Mouse (Mus musculus): Measurements from ENCODE around the gene Ulk4. TPM values are rescaled to one million over a fixed set of nuclear protein-coding genes. Genes with fewer than 3 reads are reported as not detected.

The Ulk4 gene
- total and polyA plus RNA-seq, 2 experiments from 2014 or later: 8.1 to 68.0 TPM

GRCm38 (mm10) chr9:121298411-121299091 is 21.6 kb upstream of the Ulk4 start:
- ATAC-seq (ENCODE audit: low FRiP score): no peak
- Histone ChIP-seq H3K9me3 (ENCODE audit: low read length) (no peaks in the 10 kb centered on the region), H3K27ac (ENCODE audit: low read depth, low read length) (no peak overlapping the region), H3K4me3 (ENCODE audit: low read depth, low read length) (peak overlapping the region; percentile 84), H3K9ac (replicated peaks; ENCODE audit: low read length, poor library complexity, severe bottlenecking) (peak overlapping the region; percentile 92; the same call in 1 of the 2 replicates), H3K36me3 (ENCODE audit: insufficient read depth, low read length) (no peaks in the 10 kb centered on the region), H3K27me3 (ENCODE audit: insufficient read depth, low read length) (no peaks in the 10 kb centered on the region), H3K4me1 (ENCODE audit: insufficient read depth, low read length) (peaks cover 30% of the 10 kb centered on the region), H3K4me2 (ENCODE audit: low read depth, low read length, poor library complexity, severe bottlenecking) (peak overlapping the region; percentile 96)
- 16% methylated on average over 15 of the region's 15 CpGs for WGBS
- DNase-seq (ENCODE audit: low spot score): no peak
- no peak for TF ChIP-seq CTCF (IDR thresholded peaks at IDR 0.05)

GRCm38 (mm10) chr9:121298065-121298398 is 21.0 kb upstream of the Ulk4 start:
- no peaks in the 10 kb centered on the region for H3K9me3 ChIP-seq (ENCODE audit: low read length)
- no peaks in the 10 kb centered on the region for H3K27me3 ChIP-seq (ENCODE audit: insufficient read depth, low read length)
- H3K4me3 ChIP-seq (ENCODE audit: low read depth, low read length): peak overlapping the region; percentile 84
- H3K4me1 ChIP-seq (ENCODE audit: insufficient read depth, low read length): peaks cover 28% of the 10 kb centered on the region
- ATAC-seq (ENCODE audit: low FRiP score) (no peak), DNase-seq (ENCODE audit: low spot score) (peak; percentile 27)
- H3K36me3 ChIP-seq (ENCODE audit: insufficient read depth, low read length): no peaks in the 10 kb centered on the region
- WGBS: 1% methylated on average over 7 of the region's 7 CpGs
- peak overlapping the region; percentile 96 for H3K4me2 ChIP-seq (ENCODE audit: low read depth, low read length, poor library complexity, severe bottlenecking)
- 0 out of 2 replicates have a peak overlapping the region, but pooled peaks have one; percentile 39 for H3K27ac ChIP-seq (ENCODE audit: low read depth, low read length)
- no peak for TF ChIP-seq CTCF (IDR thresholded peaks at IDR 0.05)
- H3K9ac ChIP-seq (replicated peaks; ENCODE audit: low read length, poor library complexity, severe bottlenecking): peak overlapping the region; percentile 92

GRCm38 (mm10) chr9:121297171-121298064 is 20.4 kb upstream of the Ulk4 start, which contains the start of gene Trak1:
Gene Trak1, plus strand, starts transcription at chr9:121297502.
- 0% methylated on average over 79 of the region's 116 CpGs for WGBS

GRCm38 (mm10) chr9:121295221-121295620 is 18.2 kb upstream of the Ulk4 start:
- no peak for TF ChIP-seq CTCF (IDR thresholded peaks at IDR 0.05)
- Histone ChIP-seq H3K9ac (replicated peaks; ENCODE audit: low read length, poor library complexity, severe bottlenecking) (no peak overlapping the region), H3K9me3 (ENCODE audit: low read length) (no peaks in the 10 kb centered on the region), H3K27ac (ENCODE audit: low read depth, low read length) (no peak overlapping the region), H3K4me3 (ENCODE audit: low read depth, low read length) (no peak overlapping the region), H3K4me2 (ENCODE audit: low read depth, low read length, poor library complexity, severe bottlenecking) (no peak overlapping the region), H3K36me3 (ENCODE audit: insufficient read depth, low read length) (no peaks in the 10 kb centered on the region), H3K4me1 (ENCODE audit: insufficient read depth, low read length) (peaks cover 20% of the 10 kb centered on the region), H3K27me3 (ENCODE audit: insufficient read depth, low read length) (no peaks in the 10 kb centered on the region)
- DNase-seq (ENCODE audit: low spot score) (no peak), ATAC-seq (ENCODE audit: low FRiP score) (no peak)
- 78% methylated on average over 7 of the region's 7 CpGs for WGBS

More at GRCm38 (mm10) chr9:121297171-121298064, 20.4 kb upstream of the Ulk4 start, which contains the start of gene Trak1:
- H3K27me3 ChIP-seq (ENCODE audit: insufficient read depth, low read length): no peaks in the 10 kb centered on the region
- no peak for TF ChIP-seq CTCF (IDR thresholded peaks at IDR 0.05)
- H3K9ac ChIP-seq (replicated peaks; ENCODE audit: low read length, poor library complexity, severe bottlenecking): peak within 1 kb of the TSS; percentile 92
- H3K27ac ChIP-seq (ENCODE audit: low read depth, low read length): peak within 1 kb of the TSS; percentile 39
- peak within 1 kb of the TSS; percentile 84 for H3K4me3 ChIP-seq (ENCODE audit: low read depth, low read length)
- peak within 1 kb of the TSS; percentile 96 for H3K4me2 ChIP-seq (ENCODE audit: low read depth, low read length, poor library complexity, severe bottlenecking)
- H3K4me1 ChIP-seq (ENCODE audit: insufficient read depth, low read length): peaks cover 28% of the 10 kb centered on the region
- ATAC-seq (ENCODE audit: low FRiP score): peak; percentile 85
- H3K36me3 ChIP-seq (ENCODE audit: insufficient read depth, low read length): no peaks in the 10 kb centered on the region
- no peaks in the 10 kb centered on the region for H3K9me3 ChIP-seq (ENCODE audit: low read length)
- peak; percentile 72 for DNase-seq (ENCODE audit: low spot score)

- no peaks in the 10 kb centered on the region for H3K9me3 ChIP-seq (ENCODE audit: low read length)
- H3K9ac ChIP-seq (replicated peaks; ENCODE audit: low read length, poor library complexity, severe bottlenecking): no peak overlapping the region
- WGBS: 87% methylated on average over 7 of the region's 7 CpGs
- H3K4me1 ChIP-seq (ENCODE audit: insufficient read depth, low read length): peaks cover 1% of the 10 kb centered on the region
- no peak for DNase-seq (ENCODE audit: low spot score)
- no peak for TF ChIP-seq CTCF (IDR thresholded peaks at IDR 0.05)
- no peaks in the 10 kb centered on the region for H3K27me3 ChIP-seq (ENCODE audit: insufficient read depth, low read length)
- H3K4me3 ChIP-seq (ENCODE audit: low read depth, low read length): no peak overlapping the region
- H3K4me2 ChIP-seq (ENCODE audit: low read depth, low read length, poor library complexity, severe bottlenecking): no peak overlapping the region
- H3K36me3 ChIP-seq (ENCODE audit: insufficient read depth, low read length): no peaks in the 10 kb centered on the region
- no peak overlapping the region for H3K27ac ChIP-seq (ENCODE audit: low read depth, low read length)
- ATAC-seq (ENCODE audit: low FRiP score): no peak
These were observed 16.2 kb upstream of the Ulk4 start for GRCm38 (mm10) chr9:121293187-121293586.

- no peaks in the 10 kb centered on the region for H3K9me3 ChIP-seq (ENCODE audit: low read length)
- no peak for ATAC-seq (ENCODE audit: low FRiP score)
- no peaks in the 10 kb centered on the region for H3K27me3 ChIP-seq (ENCODE audit: insufficient read depth, low read length)
- no peak for DNase-seq (ENCODE audit: low spot score)
- no peak overlapping the region for H3K27ac ChIP-seq (ENCODE audit: low read depth, low read length)
- H3K9ac ChIP-seq (replicated peaks; ENCODE audit: low read length, poor library complexity, severe bottlenecking): no peak overlapping the region
- TF ChIP-seq CTCF (IDR thresholded peaks at IDR 0.05): no peak
- no peak overlapping the region for H3K4me3 ChIP-seq (ENCODE audit: low read depth, low read length)
- WGBS: 73% methylated on average over 2 of the region's 2 CpGs
- no peak overlapping the region for H3K4me2 ChIP-seq (ENCODE audit: low read depth, low read length, poor library complexity, severe bottlenecking)
- no peaks in the 10 kb centered on the region for H3K4me1 ChIP-seq (ENCODE audit: insufficient read depth, low read length)
- no peaks in the 10 kb centered on the region for H3K36me3 ChIP-seq (ENCODE audit: insufficient read depth, low read length)
These were observed 14.3 kb upstream of the Ulk4 start for GRCm38 (mm10) chr9:121291275-121291674.

Data from midbrain, postnatal 0 days (tissue).